Mouse (Mus musculus) T-cell, adult 2 months (primary cell): ENCODE measurements around the gene Sh3rf3.

Experiments
- DNase-seq: peaks from one replicate; pipeline ENCODE4 v3.0.0; 2022; ENCODE audit warnings: low spot score

Gene Sh3rf3

DNA sequence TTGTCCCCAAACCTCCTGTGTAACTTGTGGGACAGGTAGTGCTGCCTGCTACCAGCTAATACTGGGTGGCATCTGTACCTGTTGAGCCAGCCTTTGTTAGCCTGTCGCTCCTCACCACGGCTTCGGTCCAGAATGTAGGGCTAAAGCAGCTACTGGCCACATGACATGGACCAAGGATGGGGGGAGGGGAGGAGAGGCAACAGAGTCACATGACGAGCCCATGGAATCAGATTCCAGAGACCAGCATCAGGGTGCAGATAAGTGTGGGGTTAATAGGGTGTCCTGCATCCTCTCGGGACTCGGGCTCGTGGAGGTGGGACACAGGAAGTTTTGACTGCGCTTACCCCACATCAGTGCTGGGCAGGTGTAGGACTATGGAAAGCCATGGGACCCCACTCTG is 292.7 kb downstream of the Sh3rf3 start:
- no peak for DNase-seq

GRCm38 (mm10) chr10:59106644-59107043 is 293.5 kb downstream of the Sh3rf3 start:
- no peak for DNase-seq

DNA sequence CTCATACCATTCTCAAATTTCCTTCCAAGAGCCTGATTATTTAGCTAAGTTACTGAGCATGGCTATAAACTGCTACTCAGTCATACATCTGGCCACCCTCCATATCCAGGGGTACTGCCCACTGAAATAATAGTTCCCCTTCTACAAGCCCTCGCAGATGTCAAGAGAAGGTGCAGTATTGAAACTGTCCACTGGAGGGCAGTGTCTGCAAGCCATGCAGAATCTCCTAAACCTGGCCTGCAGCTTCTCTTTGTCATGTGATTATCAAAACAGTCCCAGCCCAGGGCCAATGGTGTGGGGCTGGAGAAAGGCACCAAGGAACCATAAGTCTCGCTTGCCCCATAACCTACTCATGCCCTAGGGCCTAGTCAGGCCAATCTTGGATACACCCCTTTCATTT is 295.9 kb downstream of the Sh3rf3 start:
- DNase-seq: peak; percentile 11

- no peak for DNase-seq
Observed at GRCm38 (mm10) chr10:59110386-59110785, 297.2 kb downstream of the Sh3rf3 start.

- DNase-seq: no peak
Observed at GRCm38 (mm10) chr10:59112755-59113154, 299.6 kb downstream of the Sh3rf3 start.

- no peak for DNase-seq
Observed at GRCm38 (mm10) chr10:59113386-59113785, 300.2 kb downstream of the Sh3rf3 start.

- DNase-seq: no peak
Observed at GRCm38 (mm10) chr10:59114535-59115291, 301.6 kb downstream of the Sh3rf3 start.

- no peak for DNase-seq
Observed at GRCm38 (mm10) chr10:59115691-59116090, 302.5 kb downstream of the Sh3rf3 start.

- no peak for DNase-seq
Observed at GRCm38 (mm10) chr10:59116331-59116730, 303.2 kb downstream of the Sh3rf3 start.

DNA sequence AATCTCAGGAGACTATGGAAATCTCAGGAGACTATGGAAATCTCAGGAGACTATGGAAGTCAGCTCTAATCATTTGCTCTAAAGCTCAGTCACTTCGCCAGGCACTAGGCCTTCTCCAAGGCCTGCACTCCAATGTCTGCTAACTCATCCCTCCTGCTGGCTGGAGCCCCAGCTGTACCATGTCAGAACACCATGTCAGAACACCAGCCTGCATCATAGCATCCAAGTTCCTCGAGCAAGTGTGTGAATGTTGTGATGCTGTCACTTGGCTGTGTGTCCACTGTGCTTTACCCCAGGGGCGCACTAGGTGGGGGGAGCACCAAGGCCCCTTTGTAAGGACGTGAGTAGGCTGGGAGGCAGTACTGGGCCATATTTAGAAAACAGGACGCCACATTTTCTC is 304.4 kb downstream of the Sh3rf3 start:
- DNase-seq: no peak

DNA sequence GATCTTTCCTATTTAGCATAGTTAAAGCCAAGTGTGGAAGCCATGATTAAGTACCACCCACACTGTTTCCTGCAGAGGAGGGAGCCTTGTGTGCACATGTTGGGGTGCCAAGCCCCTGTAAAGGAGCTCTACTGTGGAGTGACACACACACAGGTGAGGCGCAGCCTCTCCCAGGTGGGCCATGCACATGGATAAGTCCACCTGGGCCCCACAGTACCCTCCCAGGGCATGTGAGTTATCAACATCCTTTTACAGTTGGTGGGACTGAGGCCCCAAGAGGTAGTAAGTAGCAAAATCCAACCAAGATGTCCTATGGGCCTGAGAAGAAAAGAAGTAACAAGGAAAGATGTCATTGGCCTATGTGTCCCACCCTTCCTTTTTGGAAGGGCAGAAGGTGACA is 305.8 kb downstream of the Sh3rf3 start:
- DNase-seq: no peak

DNA sequence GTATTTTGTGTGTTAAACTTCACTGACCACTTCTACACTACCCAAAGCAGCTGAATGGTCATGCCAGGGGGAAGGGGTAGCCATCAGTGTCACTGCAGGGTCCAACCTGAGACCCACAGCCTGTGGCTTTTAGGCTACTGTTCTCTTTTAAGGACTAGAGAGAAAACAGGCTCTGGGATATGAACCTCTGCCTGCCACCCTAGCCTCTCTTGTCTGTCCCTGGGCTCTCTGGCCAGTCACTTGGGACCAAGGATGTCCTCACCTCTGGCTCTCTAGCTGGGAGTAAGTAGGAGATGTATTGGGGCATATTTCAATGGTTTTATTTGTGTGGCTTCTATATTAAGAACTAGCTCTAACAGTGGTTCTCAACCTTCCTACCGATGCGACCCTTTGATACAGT is 306.7 kb downstream of the Sh3rf3 start:
- no peak for DNase-seq

DNA sequence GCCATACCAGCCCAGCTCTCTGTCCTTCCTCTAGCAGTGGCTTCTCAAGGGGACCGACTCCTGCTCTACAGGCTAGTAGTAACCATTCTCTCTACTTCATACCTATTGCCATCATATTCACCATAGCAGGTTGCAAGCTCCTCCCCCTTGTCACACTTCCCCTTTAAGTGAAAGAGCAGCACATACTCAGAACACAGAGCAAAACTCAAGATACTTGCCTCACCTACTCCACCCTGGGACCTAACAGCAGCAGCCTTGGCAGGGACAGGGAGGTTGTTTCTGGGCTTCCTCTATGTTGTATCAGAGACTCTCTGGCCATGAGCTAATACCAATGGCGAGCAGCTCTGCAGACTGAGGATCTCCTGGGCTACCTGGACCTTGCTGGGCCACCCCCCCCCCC is 312.3 kb downstream of the Sh3rf3 start:
- DNase-seq: no peak

DNA sequence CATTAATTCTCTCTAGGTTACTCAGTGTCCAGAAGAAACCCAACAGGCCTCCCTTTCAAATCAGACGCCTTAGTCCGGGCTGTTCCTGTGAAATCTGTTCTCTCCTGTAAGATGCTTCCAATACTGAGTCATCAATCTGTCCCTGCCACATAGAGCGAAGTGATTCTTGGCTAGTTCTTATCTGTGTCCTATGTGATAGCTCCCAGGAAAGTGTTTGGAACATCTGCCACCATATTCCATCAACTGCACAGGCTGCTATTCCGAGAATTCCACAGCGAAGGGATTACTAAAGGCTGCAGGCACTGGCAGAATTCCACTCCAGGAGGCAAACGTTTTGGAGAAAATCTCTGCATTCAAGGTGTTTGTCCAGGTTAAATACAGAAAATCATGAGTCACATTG is 314.5 kb downstream of the Sh3rf3 start:
- DNase-seq: no peak

GRCm38 (mm10) chr10:59131926-59132628 is 318.9 kb downstream of the Sh3rf3 start:
- DNase-seq: no peak

DNA sequence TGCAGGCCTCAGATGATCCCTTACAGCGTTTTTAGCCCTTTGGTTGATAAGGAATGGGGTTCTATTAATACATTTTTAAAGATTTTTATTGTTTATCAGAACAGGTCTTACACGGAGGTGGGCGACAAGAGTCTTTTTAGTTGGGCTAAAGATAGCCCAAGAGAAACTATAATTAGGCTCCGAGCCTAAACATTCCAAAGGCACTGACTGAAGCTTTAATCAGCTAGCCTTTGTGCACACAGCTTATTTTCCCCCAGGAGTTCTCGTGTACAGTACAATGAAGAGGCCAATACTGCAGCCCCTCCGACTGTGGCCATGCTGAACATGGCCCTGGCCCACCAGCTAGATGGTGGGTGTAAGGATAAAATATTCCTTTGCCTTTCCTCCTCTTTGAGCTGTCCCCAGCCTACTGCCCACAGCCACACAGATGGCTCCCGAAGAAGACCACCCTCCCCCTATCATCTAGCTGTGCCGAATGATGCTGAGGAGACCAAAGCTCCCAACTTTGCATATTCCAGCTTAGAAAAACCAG is 320.4 kb downstream of the Sh3rf3 start:
- DNase-seq: no peak

- peak; percentile 2 for DNase-seq
Observed at GRCm38 (mm10) chr10:59149956-59150383, 336.8 kb downstream of the Sh3rf3 start.

DNA sequence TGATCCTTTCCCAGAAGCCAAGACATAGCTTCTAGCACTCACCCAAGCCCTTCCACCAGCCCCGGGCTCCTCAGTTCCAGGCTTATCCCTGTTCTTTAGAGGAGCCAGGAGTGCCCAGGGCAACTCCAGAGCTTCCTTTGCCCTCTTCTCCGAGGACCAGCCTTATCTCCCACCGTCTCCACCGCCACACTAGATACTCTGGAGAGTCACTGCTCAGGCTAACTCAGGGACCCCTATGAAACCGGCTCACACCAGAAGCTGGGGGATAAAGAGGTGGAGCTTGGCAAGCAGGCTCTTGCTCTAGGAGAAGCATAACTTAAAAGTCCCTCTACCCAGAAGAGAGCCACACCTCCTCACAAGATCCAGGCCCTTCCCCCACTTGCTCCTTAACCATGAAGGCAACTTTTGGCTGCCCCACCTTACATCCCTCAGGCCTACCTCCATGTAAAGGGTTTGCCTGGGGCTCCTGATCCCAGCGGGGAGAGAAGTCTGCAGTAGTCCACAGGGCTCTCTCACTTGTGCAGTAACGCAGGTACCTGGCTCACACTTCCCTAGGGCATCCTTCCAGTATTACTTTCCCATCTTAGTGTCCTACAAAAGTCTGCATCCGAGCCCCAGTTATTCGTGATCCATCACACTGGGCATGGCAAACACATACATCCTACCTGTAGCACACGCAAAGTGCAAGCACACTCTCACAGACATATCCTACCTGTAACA is 337.9 kb downstream of the Sh3rf3 start:
- no peak for DNase-seq

DNA sequence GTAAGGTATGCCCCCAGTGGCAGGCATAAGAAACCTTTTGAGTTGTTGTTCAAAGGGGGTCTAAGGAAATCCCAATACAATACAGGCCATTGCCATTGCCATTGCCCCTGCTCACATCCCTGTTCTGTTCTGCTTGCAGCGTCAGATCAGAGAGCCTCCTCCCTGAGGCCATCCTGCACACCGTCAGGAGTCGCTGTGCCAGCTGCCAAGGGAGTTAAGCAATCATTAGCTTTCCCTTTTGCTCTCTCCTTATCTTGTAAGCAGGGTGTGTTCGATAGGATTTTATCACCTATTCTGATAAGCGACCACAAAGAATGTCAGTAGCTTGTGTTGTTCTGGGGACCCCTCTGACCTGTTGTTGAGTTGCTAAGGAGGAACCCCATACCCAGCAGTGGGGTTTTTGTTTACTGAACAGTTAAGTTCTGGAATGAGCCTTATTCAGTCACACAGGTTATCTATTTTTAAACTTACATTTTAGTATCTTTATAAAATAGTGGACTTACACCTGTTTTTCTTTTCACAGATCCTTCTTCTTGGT is 339.5 kb downstream of the Sh3rf3 start:
- no peak for DNase-seq

DNA sequence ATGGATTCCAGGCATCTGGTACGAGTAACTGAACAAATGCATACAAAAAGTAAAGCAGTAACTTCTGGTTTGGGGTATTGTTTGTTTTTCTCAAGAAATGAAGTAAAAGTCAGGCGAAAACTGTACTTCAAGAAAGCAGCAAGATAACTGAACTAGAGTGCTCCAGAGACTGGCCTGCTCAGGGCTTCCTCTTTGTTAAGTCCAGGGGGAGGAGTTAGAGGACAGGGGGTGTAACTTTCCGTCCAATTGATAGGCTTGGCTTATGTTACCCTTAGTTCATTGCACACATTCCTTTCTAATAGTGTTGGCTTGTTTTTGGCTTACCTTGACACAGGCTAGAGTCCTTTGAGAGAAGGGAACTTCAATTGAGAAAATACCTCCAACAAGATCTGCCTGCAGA is 345.5 kb downstream of the Sh3rf3 start:
- DNase-seq: no peak

DNA sequence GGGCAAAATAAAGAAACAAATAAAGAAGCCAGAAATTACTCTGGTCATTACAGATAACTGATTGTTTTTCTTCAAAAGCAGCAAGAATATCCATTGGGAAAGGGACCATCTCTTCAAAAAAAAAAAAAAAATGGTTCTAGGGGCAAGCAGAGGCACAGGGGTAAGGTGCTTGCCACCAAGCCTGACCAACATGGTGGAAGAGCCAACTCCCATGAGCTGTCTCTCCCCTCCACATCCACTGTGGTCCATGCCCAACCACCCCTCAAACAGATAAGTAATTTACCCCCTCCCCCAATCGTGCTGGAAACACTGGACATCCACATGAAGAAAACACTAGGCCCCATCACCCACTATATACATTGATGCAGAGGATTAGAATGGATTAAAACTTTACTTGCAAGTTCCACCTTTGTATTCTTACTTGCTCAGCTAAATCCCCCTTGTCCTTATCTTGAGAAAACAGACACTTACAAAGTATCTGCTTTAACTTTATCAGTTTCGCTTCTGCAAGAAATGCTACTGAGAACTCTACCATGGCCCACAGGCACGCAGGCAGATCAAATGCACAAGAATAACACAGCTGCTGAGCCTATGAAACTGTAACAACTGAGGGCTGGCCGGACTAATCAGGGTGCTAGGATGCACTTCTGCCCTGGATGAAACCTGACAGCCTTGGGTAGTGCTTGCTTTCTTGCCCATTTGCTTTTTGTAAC is 349.2 kb downstream of the Sh3rf3 start:
- no peak for DNase-seq
